Mouse (Mus musculus) ovary, adult 18-20 months (tissue): Measurements from ENCODE around the gene Olfr1383.
"Not testable (repeated sequence)": the region's sequence is repeated elsewhere in the genome, so short reads cannot be mapped to it uniquely, and the experiment has no call there.

Source experiments
- DNase-seq: peaks from one replicate; pipeline ENCODE4 v3.0.0; 2022; ENCODE audit warnings: low spot score, mixed read lengths

Olfr1383 gene

DNA sequence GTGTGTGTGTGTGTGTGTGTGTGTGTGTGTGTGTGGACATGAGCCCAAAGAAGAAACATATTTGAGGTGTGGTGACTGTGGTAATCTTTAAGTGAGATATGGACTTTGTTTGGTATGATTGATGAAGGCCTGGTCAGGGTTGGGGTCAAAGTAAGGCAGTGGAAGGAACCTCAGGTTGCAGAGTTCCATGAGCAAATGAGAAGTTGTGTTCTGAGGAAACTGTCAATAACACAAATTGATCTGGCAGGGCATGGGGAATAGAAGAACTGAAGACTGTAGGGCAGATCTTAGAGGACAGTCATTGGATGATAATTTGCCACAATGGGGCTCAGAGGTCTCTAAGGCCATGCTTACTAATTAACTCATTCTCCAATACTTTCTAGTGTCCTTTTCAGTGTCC lies at the start of gene Olfr1383:
Gene Olfr1383, plus strand, starts transcription at position 301 of the 400 bp plus-strand sequence.
- DNase-seq, result no peak

DNA sequence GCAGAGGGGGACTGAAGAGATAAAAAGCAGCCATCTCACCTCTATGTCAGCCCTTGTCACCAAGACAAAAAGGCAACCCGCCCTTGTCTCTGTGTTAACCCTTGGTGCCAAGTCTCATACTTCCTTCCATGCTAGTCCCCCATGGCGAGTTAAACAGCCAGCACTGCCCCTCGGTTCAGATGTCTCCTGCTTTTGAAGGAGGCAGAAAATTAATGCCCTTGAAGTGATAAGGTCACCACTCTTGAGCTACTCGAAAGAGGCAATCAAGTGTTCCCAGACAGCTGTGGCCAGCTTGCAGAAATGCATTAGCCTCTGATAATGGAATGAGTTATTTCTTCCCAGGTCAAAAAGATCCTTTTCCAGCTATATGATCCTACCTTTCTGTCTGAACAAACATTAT lies 33.5 kb upstream of the Olfr1383 start:
- DNase-seq, result no peak

DNA sequence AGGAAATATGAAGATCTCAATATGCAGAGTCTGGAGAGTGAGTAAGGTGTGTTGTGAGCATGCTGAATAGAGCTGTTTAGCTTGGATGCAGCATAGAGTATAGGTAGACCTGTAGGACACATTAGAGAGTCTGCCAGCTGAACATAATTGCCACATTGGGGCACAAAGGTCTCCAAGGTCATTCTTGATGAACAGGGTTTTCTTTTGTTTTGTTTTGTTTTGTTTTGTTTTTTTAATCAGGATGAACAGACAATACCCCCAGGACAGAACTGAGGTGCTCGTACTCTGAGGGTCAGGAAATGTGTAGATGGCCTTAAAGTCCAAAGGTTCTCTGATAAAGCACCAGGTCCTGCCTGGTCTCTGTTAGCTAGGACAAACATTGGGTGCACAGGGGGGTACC lies 30.7 kb upstream of the Olfr1383 start, which contains the start of gene Olfr1385:
Gene Olfr1385, plus strand, starts transcription at position 301 of the 400 bp plus-strand sequence.
- not testable (repeated sequence) for DNase-seq

DNA sequence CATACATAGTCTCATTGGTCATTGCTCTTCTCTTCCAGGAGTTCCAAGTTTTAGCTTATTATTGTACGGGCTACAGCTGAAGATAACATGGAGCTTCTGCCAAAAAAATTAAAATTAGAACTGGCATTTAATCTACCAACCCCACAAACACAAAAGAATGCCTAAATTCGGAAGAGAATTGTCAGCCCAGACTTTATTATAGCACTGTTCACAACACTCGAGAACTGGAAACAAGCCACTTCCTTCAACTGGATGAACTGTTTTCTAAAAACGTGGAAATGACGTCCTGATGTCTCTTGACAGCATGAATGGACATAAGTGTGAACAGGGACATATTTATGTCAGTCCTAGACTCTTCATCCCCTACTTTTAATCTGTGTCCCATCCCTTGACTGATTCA lies 1.4 kb upstream of the Olfr1383 start:
- DNase-seq, result no peak

DNA sequence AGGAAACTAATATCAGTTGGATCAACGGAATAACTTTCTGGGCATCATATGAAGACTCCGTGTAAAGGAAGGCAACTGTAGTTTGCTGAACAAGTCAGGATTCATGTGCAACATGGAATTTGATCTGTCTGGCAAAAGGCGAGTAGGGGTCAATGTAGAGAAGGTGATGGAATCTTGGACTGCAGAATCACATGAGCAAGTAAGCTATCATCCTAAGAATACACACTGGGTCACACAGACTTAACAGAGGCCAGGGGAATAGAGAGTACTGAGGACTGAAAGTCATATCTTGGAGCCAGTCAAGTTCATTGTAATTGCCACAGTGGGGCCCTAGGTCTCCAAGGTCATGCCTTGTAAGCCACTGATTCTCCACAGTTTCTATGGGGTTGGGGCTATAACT lies 8.5 kb downstream of the Olfr1383 start, which contains the start of gene Olfr1382:
Gene Olfr1382, plus strand, starts transcription at position 301 of the 400 bp plus-strand sequence.
- DNase-seq, result no peak

DNA sequence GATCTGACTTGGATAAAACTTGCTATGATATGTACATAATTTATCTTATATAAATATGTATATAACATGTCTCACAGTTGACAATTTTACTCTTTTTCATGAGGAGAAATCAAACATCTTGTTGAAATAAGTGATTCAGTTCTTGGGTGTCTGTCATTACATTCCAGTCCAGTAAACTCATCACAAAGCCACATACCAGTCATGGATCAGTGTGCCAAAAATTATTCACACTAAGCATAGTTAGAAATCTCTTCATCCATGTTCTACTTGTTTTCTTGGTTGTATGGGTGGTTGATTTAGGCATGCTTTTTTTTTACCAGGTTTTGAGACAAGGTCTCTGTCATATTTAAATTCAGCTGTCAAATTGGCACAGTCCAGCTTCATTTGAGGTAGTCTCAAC lies 13.3 kb downstream of the Olfr1383 start:
- DNase-seq, result no peak

DNA sequence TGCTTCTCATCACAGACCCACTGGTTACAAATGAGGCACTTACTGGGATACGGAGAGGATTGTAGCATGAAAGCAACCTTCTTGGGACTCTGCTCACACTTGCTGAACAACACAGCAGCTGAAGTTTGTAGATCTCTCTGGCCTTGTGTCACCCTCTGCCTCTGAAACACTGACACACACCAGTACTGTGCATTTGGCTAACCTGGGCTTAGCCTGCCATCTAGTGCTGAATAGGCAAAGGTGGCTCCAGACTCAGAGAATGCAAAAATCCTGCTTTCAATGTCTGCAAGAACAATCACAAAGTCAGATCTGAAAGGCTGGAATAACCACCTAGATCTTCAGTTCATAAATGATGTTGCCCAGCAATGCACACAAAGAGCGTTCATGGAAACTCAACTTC lies 17.2 kb downstream of the Olfr1383 start:
- DNase-seq, result not testable (repeated sequence)

DNA sequence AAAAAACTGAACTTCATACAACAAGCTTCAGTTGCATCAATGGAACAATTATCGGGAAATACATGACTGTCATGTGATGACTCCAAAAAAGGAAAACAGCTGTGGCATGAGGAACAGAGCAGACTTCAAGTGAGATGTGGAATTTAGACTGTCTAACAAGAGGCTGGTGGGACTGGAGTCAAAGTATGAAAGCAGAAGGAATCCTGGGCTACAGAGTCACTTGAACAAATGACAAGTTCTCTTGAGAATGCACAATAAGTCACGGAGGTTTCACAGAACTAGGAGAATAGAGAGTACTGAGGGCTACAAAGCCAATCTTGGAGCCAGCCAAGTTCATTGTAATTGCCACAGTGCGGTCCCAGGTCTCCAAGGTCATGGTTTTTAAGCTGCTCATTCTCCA lies 23.7 kb downstream of the Olfr1383 start, which contains the start of gene Olfr1381:
Gene Olfr1381, plus strand, starts transcription at position 301 of the 400 bp plus-strand sequence.
- DNase-seq, result not testable (repeated sequence)

DNA sequence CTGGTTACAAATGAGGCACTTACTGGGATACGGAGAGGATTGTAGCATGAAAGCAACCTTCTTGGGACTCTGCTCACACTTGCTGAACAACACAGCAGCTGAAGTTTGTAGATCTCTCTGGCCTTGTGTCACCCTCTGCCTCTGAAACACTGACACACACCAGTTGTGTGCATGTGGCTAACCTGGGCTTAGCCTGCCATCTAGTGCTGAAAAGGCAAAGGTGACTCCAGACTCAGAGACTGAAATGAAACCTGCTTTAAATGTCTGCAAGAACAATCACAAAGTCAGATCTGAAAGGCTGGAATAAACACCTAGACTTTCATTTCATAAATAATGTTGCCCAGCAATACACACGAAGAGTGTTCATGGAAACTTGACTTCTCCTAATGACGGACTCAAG lies 34.6 kb downstream of the Olfr1383 start:
- DNase-seq, result not testable (repeated sequence)

DNA sequence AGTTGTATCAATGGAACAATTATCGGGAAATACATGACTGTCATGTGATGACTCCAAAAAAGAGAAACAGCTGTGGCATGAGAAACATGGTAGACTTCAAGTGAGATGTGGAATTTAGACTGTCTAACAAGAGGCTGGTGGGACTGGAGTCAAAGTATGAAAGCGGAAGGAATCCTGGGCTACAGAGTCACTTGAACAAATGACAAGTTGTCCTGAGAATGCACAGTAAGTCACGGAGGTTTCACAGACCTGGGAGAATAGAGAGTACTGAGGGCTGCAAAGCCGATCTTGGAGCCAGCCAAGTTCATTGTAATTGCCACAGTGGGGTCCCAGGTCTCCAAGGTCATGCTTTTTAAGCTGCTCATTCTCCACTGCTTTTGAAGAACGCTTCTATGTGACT lies 37.1 kb downstream of the Olfr1383 start, which contains the start of gene Olfr1380:
Gene Olfr1380, plus strand, starts transcription at position 301 of the 400 bp plus-strand sequence.
- not testable (repeated sequence) for DNase-seq

DNA sequence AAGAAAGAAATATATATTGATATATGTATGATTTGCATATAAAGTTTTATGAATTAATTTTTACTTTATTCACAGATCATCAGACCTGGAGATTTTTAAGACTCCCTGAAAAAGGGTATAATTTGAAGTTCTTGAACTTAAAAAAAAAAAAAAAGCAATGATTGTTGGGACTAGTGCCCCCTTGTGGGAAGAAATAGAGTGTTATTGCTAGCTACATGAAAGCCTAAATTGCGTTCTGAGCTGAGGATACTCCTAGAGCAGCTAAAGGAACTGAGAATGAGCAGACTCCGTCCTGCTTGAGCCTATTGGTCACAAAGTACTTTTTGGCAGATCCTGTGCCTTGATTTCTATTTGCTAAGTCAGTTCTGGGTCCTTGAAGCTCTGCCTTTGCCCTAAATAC lies 55.6 kb downstream of the Olfr1383 start:
- DNase-seq, result not testable (repeated sequence)
